Mouse (Mus musculus): ENCODE measurements around the gene Gm20388.

DNA sequence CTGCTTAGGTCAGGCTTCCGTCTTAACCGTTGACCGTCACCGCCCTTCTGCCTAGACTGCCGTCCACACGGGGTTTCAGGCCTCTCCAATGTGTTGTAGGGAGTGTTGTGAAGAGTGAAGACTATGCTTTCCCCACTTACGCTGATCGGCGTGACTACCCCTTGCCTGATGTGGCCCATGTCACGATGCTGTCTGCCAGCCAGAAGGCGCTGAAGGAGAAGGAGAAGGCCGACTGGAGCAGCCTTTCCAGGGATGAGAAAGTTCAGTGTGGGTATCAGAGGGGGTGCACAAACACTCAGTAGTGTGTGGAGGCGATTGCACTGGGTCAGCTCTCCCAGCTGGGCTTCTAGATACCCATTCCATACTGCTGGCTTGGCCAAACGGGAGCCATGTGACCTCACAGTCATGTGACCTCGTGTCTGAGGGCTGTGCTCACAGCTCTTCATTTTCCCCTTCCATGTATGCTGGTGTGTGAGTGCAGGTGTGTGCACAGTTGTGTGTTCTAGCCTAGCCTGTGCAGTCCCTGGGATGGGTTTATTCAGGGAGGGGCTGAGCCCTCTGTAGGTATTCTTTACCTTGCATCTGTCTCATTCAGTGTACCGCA is 762.1 kb downstream of the Gm20388 start:
- TF ChIP-seq CTCF (IDR thresholded peaks at IDR 0.05; ENCODE audit: extremely low read depth, insufficient read depth, low read length) (no peak), POLR2A (IDR thresholded peaks at IDR 0.05; ENCODE audit: extremely low read depth, insufficient read depth, low read length) (no peak)

All from cortical plate, adult 2 months (tissue).